Mouse (Mus musculus) T-helper 2 cell (primary cell): ENCODE results near the gene Mlph.

Experiments
- in situ Hi-C: fragments of 300-600 bp; cut with MboI, MseI; formaldehyde crosslinking; loops from one replicate; pipeline ENCODE4 v1.15.1; 2025; ENCODE audit warnings: high pct_unique_total_duplicates

Mlph gene

DNA sequence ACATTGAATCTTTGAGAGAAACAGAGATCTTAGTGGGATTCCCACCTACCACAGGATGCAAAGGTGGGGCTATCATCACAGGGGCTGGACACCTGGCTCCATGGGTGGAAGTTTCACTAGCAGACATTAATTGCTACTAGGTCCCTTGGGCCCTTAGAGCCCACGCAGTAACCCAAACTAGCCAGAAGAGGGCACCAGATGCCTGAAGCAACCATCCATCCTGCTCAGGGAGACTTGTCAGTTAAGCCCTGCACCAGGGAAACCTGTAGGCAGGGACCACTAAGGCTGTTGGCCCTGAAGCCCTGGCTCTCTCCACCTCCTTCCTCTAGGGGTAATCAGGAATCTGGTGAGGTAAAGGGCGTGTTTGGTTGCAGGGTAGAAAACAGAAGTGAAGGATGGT, 8.5 kb upstream of the Mlph start:
- in situ Hi-C loops = loop anchor here (5.0 kb wide), 1 partner anchor 51 kb away; no protein-coding TSS in a partner anchor

DNA sequence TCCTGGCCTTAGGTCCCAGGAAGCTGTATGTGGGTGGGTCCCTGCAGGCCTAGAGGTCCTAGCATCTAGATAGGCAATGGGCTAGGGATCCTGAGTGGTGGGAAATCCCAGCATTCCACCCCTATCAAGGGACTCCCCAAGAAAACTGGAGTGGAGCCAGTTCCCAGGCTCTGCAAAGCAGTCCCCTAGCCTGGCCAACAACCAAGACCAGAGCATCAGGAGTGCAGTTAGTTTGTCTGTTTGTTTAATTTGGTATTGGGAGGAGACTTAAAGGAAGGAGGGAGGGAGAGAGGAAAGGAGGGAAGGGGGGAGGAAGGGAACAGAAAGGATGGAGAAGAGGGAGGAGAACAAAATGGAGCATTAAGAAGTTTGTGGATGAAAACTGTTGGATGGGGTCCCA, 5.7 kb upstream of the Mlph start:
- in situ Hi-C loops = loop anchor here (5.0 kb wide), 1 partner anchor 48 kb away; no protein-coding TSS in a partner anchor

DNA sequence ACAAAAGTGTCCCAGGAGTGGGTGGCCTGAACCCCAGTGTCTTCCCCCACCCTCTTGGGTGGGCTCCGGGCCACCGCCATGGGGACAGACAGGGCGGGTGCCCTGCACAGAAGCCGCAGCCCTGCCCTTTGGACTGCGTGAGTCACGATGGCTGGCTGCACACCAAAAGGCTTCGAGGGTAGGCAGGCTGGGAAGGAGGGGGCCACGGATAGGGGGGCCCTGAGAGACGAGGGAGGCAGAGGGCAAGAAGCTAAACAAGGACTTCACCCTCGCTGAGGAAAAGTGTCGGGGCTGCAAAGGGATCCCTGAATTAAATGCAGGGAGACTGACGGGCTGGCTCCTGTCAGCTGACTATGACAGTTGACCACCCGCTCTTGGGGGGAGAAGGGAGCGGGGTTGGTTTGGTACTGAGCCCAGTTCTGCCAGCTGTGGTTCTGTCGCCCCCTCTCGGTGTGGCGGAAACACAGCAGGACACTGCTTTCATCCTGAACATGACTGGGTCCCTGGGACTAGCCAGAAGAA, 5.2 kb upstream of the Mlph start:
- in situ Hi-C loops = loop anchor here (5.0 kb wide), 1 partner anchor 48 kb away; no protein-coding TSS in a partner anchor

DNA sequence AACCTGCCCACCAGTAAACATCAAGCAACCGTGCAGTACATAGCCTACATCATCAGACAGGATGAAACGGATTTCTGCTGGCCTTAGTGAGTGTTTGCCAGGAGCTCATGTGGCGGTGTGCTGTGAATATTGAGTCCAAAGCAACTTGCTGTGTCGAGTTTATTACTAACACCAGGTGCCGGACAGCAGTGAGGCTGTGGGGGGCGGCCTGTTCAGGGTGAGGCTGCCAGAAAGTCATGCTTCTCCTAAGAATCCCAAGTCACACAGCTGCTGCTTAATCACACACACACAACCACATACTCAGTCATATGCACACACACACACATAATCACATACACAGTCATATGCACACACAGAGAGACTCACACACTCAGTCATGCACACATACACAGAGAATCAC, 1.7 kb upstream of the Mlph start:
- in situ Hi-C loops = no loop called here

DNA sequence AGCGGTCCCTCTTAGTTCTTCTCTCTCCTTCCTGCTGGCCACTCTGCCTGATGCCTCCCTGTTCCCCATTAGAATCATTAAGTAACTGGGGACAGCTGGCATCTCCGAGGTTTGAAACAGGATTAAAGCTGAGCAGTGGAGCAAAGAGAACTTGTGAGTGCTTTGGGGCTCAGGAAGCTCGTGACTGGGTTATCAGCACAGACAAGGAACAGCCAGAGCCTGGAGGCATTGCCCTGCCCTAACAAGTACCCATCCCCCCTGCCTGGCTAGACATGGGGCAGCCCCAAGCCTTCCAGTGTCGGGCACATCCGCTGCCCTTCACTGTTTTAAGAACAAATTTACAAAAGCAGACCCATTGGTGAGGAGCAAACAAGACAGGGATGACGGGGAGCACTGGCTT, 2.6 kb downstream of the Mlph start:
- in situ Hi-C loops = no loop called here

DNA sequence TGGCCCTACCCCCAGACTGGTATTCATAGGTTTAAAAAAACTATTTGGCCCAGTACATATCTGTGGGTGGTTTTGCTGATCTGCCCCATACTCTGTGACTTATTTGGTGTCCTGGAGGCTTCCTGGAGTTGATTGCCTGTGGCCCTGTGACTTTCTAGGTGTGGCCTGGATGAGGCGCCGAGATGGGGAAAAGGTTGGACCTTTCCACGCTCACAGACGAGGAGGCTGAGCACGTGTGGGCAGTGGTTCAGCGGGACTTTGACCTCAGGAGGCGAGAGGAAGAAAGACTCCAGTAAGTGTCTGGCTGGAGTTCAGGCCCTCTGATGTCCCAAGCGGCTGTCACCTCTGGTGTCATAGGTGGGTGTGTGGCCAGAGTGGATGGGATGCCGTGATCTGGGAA, 6.8 kb downstream of the Mlph start:
- in situ Hi-C loops = no loop called here

DNA sequence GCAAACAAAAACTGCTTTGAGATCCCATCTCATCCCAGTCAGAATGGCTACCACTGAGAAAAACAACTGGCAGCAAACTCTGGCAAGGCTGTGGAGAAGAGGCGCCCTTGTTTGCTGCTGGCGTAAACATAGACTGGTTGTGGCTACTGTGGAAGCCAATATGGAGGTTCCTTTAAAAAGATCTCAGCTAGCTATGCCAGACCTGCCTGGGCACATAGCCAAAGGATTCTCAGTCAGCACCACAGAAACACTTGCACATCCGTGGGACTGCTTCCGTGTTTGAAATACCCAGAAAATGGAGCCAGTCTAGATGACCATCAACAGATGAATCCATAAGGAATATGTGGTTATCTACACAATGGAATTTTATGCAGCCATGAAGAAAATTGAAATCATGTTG, 11.1 kb downstream of the Mlph start:
- in situ Hi-C loops = no loop called here

DNA sequence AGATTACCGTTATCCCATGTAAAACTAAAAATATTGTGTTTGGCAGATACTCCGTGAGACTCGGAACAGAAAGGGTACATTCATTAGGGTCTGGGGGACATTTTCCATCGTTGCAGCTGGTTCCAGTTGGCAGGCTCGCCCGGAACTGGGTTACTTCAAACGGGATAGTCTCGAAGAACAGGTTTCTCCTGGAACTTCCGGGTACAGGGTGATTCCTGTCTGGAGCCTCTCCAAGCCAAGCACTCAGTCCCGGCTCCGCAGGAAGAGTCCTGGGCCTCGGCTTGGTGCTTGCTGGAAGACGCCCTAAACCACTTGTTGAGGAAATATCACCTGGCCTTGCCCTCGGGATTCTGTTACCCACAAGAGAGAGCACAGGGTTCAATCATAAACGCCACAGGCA, 12.4 kb downstream of the Mlph start:
- in situ Hi-C loops = no loop called here

DNA sequence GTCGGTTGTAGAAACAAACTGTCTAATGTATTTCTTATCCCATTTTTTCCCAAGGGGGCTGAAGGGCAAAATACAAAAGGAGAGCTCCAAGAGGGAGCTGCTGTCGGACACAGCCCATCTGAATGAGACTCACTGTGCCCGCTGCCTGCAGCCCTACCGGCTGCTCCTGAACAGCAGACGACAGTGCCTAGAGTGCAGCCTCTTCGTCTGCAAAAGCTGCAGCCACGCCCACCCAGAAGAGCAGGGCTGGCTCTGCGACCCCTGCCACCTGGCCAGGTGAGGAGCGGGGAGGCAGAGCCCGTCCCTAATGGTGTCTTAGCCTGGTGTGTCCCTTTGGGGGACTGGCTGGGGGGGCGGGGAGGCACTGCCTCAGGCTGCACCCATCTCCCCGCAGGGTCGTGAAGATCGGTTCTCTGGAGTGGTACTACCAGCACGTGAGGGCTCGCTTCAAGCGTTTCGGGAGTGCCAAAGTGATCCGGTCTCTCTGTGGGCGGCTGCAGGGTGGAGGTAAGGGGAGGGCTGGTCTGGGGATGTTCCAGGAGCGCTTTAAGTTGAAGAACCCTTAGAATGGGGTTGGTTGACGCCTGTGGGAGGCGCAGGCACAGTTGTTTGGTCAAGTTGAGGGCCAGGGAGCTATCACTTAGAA, 13.2 kb downstream of the Mlph start:
- in situ Hi-C loops = no loop called here

DNA sequence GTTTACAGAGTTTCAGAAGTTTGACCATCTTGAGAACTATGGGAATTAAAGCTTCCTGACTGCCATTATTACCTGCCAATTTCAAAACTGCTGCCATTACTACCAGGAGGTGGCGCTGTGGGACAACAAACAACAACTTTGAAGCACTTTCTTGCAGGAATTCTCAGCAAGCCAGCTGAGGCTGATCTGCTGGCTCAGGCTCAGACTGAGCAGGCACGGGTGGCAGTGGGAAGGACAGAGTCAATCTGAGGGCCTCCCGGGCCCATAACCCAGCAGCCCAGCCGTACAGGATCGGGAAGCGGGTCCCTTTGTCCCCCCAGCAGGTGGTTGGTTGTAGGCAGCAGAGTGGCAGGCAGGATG, 13.7 kb downstream of the Mlph start:
- in situ Hi-C loops = no loop called here

DNA sequence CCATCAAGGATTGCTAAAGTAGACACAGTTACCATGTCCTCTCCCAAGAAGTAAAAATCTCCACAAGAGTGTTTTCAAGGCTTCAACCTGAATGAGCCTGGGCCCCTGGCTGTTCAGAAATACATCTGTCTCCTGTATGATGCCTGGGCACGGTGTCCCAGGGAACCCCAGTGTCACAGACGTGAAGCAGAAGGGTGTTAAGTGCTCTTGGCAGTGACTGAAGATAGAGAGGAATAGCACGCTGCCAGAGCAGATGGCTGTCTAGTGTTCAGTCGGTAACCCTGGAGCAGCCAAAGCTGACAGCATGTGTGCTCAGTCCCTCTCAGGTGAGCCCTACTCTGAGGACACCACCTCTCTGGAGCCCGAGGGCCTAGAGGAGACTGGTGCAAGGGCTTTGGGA, 18.1 kb downstream of the Mlph start:
- in situ Hi-C loops = no loop called here

DNA sequence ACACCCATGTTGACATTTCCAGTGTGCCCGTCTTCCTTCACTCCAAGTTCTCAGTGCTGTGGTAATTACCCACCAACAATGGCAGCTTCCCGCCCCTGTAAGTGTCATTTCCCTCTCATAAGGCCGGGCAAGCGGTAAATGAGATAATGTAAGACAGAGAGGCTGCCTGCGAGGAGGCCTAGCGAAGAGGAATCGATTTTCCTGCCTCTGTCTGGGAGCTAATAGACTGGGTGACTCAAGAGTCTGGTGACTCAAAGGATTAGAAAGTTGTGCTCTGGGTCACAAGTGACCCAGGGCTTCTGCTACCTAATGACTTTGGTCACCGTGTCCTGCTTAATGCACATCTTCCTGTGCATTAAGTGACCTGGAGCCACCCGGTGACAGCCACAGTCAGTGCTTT, 22.1 kb downstream of the Mlph start:
- in situ Hi-C loops = no loop called here

DNA sequence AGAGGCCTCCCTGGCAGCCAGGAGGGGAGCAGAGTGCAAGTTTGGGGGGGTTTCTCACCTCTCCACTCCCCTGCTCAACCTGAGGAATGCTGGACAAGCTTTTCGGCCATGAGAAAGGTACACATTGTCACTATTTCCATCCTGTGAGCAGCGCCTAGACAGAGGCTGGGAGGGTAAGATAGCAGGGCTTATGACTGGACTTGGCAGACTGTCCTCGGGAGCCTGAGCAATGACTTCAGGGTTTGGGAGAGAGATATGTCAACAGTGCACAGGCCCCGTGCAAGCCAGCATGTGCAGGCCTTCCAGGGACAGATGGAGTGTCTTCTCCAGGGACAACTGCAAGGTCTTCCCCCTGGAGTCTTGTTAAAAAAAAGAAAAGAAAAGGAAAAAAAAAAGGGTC, 25.1 kb downstream of the Mlph start:
- in situ Hi-C loops = no loop called here

DNA sequence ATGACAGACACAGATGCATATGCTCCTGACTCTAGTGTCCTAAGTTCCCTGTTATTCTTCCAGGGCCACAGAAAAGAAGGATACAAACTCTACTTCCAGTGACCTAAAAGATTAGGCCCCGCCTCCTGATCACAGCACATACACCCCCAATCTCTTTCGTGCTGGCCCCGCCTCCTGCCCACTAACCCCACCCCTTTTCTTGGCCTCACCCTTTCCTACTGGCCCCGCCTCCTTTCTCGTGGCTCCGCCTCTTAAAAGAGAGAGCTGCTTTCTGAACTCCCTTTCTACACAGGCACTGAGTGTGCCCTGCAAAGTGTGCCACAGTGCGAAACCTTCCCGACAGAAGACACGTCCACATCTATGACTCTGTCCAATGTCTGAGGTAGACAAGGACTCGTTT, 30.3 kb downstream of the Mlph start:
- in situ Hi-C loops = no loop called here

DNA sequence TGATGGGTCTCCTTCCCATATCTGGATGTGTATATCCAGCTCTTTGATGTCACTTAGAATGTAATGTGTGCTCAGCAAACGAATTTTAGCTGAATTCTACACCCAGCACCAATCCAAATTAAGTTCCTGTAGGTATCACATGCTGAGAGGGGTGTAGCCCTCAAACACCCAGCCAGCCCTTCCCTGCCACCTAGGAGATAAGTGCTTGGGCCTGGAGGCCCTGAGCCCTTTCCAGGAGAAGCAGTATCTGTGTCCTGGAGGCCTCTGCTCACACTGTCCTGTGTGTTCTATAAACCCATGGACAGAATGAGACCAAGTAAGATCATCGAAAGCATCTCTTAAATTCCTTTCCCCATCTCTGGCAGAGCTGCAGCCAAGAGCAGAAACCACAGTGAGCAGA, 32.4 kb downstream of the Mlph start:
- in situ Hi-C loops = no loop called here

DNA sequence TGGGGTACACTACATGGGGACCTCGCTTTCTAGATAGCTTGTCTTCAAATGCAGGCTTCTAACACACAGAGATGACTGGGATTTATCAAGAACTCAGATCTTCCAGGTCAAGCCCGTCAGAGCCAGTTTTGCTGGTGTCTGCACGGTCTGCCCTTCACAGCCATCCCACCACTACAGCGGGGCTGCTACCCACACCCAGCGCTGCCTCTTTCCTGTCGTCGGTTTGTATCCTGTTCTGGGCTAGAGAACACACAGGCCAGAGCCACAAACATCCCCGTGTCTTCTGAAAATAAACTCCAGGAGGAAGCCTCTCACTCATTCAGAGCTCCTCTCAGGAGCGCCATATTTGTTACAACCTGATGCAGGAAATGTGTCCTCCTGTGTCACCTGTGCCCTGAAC, 34.4 kb downstream of the Mlph start:
- in situ Hi-C loops = no loop called here

DNA sequence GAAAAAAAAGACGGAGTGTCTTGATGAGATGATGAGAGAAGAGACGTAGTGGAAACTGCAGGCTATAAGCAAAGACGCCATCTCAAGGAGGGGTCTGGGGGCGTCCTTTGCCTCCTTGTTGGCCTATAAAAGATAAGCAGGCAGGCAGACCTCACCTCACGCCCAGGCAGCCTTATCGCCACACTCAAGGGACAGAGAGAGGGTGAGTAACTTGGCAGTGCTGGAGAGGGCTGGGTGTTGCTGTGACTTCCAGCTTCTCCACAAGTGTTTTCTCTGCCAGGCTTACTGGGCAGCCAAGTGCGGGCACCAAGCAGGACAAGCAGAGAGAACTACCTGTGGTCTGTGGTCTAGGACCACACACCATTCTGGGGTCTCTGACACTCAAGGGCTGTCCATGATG, 36.8 kb downstream of the Mlph start:
- in situ Hi-C loops = no loop called here

DNA sequence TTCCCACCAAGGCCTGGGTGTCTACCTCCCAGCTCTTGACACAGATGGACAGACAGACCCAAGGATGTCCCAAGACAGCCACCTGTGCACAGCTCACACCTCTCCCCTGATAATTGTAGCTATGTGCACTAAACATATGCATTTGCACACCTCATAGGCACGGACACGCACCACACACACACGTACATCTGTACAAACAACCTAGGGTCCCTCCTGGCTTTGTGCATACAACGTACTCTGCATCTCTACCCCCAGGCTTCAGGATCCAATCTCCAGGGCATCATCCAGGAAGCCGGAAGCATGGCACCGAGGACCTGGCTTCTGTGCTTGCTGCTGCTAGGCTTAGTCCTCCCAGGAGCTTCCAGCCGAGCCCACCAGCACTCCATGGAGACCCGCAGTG, 37.9 kb downstream of the Mlph start, which contains the start of gene Prlh:
Gene Prlh, plus strand, starts transcription at position 301 of the 400 bp plus-strand sequence.
- in situ Hi-C loops = no loop called here

DNA sequence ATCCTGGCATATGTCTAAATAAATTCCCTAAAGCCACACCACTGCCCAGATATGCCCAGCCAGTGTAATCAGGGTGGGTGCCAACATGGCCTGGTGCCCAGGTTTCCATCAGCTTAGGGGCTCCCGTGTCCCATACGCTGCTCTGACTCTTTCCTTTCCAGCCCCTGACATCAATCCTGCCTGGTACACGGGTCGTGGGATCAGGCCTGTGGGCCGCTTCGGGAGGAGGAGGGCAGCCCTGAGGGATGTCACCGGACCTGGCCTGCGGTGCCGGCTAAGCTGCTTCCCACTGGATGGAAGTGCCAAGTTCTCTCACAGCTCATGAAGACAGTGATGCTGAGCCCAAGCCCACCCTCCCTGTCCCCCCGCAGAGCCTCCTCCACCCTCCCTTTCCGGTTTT, 38.8 kb downstream of the Mlph start:
- in situ Hi-C loops = no loop called here

DNA sequence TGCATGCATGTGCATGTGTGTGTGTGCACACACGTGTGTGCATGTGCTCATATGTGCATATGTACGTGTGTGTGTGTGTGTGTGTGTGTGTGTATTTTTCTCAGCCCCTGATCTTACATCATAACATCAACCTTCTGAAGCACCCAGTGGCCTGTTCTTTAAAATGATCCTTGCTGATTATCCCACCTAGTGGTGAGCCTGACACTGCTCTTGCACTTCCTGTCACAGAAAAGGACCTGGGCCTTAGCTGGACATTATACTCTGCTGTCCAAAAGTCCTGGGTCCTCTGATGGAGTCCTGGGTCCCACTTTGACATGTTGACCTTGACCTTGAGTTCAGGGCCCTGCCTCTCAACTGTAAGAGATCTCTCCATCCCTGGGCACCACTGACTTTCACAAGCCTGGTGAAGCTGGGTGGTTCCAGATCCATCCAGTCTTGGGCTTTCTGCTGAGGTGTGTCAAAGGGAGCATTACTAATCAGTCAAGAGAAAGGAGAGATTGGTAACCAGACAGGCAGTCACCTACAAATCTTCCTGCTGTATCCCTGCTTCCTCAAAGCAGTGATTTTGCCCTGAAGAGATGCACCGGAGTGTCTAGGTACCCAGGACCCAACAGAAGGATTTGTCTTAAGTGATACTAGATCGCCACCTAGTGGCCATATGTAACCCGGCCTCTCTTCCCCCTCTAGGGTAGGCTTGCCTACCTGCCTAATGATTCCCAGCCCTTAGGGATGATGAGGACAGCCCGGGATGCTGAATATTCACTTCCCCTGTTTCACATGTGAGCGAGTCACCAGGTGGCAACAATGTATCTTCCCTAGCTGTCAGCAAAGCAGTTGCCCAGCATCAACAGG, 41.6 kb downstream of the Mlph start:
- in situ Hi-C loops = loop anchor here (5.0 kb wide), 2 partner anchors 49 to 314 kb away; no protein-coding TSS in a partner anchor

DNA sequence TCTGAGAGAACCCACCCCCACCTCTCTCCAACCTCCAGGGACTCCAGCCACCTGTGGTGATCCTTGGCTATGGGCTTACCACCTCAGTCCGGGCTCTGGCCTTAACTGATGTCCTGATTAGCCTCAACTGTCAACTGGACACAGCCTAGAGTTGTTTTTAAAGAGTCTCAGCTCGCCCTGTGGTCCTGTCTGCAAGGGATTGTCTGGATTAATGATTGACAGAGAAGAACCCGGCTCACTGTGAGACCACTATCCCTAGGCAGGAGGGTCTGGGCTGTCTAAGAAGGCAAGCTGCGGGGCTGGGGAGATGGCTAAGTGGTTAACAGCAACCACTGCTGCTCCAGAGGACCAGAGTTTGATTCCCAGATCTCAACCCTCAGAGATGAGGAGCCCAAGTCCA, 47.6 kb downstream of the Mlph start:
- in situ Hi-C loops = loop anchor here (10.0 kb wide), 1 partner anchor 362 kb away; the partner anchor contains the start of gene Espnl

DNA sequence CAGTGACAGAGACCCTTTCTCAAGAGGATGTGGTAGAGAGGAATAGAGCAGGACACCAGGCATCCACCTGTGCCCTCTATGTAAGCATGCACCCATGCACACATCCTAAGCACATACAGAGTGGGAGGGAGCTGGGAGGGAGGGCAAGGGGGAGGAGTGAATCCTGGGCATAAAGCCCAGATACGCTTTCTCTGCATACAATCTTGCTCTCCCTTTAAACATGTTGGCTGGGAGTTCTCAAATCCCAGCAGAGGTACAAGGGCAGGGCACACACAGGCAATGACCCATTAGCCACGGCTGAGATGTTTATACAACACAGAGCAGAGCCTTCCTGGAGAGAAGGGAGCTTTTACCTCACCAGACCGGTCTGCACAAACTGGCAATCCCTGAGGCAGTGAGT, 48.1 kb downstream of the Mlph start:
- in situ Hi-C loops = loop anchor here (10.0 kb wide), 1 partner anchor 362 kb away; the partner anchor contains the start of gene Espnl

DNA sequence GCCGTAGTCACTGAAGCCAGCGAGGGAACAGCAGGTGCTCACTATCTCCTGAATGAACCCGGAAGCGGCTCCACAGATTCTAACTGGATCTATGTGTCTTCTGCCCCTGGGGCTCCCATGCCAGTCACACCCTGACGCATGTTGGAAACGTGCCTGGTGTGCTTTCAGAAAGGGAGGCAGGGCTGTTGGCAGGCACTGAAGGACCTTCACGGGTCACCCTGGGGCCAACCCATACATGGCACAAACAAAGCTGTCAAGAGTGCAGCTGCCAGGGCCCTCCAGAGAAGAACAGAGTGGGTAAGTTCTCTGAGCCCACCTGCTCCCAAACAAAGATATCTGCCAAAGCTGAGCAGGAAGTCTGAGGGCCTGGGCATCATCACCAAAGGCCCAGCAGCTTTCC, 52.7 kb downstream of the Mlph start:
- in situ Hi-C loops = loop anchor here (10.0 kb wide), 1 partner anchor 357 kb away; the partner anchor contains the start of gene Espnl
